Mouse (Mus musculus) kidney, postnatal 0 days (tissue): ENCODE measurements around the gene Foxn1. TPM values are rescaled to one million over a fixed set of nuclear protein-coding genes. Genes with fewer than 3 reads are reported as not detected.

Experiments used
- ATAC-seq: fragments of 200-750 bp; cut with Nextera tagmentation; replicated peaks from 2 replicates; pipeline ENCODE4 v1.8.0; 2017; ENCODE audit warnings: low read depth, moderate number of reproducible peaks, moderate TSS enrichment, moderate library complexity; ENCODE audit not compliant: low FRiP score
- DNase-seq: peaks from one replicate; pipeline ENCODE4 v3.0.0-alpha.2; 2016; ENCODE audit warnings: low spot score
- H3K27ac ChIP-seq: fragments of 300-500 bp; sonication (generic); 2 replicates; pipeline ENCODE4 v1.5.1; 2014; ENCODE audit warnings: mild to moderate bottlenecking
- H3K27me3 ChIP-seq: fragments of 300-500 bp; sonication (generic); 2 replicates; pipeline ENCODE4 v1.6.1; 2014; ENCODE audit warnings: low read length, mixed read lengths; ENCODE audit not compliant: insufficient read depth
- H3K36me3 ChIP-seq: fragments of 300-500 bp; sonication (generic); 2 replicates; pipeline ENCODE4 v1.6.1; 2014; ENCODE audit warnings: low read length, mixed read lengths; ENCODE audit not compliant: insufficient read depth
- H3K4me1 ChIP-seq: fragments of 300-500 bp; sonication (generic); replicated peaks from 2 replicates; pipeline ENCODE4 v1.6.1; 2014; ENCODE audit warnings: antibody characterized with exemption, low read length, mixed read lengths; ENCODE audit not compliant: insufficient read depth
- H3K4me2 ChIP-seq: fragments of 300-500 bp; sonication (generic); 2 replicates; pipeline ENCODE4 v1.6.1; 2014; ENCODE audit warnings: mild to moderate bottlenecking, low read length, moderate library complexity, mixed read lengths
- H3K4me3 ChIP-seq: fragments of 300-500 bp; sonication (generic); replicated peaks from 2 replicates; pipeline ENCODE4 v1.5.1; 2014; ENCODE audit warnings: low read depth, low read length
- H3K9ac ChIP-seq: fragments of 300-500 bp; sonication (generic); 2 replicates; pipeline ENCODE4 v1.6.1; 2014; ENCODE audit warnings: low read depth, low read length
- H3K9me3 ChIP-seq: fragments of 300-500 bp; sonication (generic); replicated peaks from 2 replicates; pipeline ENCODE4 v1.6.1; 2016; ENCODE audit warnings: low read length, inconsistent platforms, mixed read lengths
- CTCF ChIP-seq: IDR thresholded peaks from 2 replicates; pipeline ENCODE4 v1.5.1; 2016; ENCODE audit warnings: antibody characterized with exemption, low read depth, mild to moderate bottlenecking, moderate library complexity
- WGBS: fragments of 180-500 bp; shearing (Covaris S2); extraction: QIAGEN DNeasy Blood & Tissue Kit; methylation state at CpG from one replicate; pipeline ENCODE4 v1.1.7; 2014; 5-methylcytosine and 5-hydroxymethylcytosine counted together
- polyA plus RNA-seq: library from polyadenylated mRNA; unstranded; fragments of >200 nt; fragmentation: Nextera tagmentation; extraction: Ambion mirVana; gene quantifications from 2 replicates; pipeline ENCODE4 v1.2.1, GENCODE M21; 2015

Gene Foxn1
- polyA plus RNA-seq, 1 experiment from 2014 or later: not detected

DNA sequence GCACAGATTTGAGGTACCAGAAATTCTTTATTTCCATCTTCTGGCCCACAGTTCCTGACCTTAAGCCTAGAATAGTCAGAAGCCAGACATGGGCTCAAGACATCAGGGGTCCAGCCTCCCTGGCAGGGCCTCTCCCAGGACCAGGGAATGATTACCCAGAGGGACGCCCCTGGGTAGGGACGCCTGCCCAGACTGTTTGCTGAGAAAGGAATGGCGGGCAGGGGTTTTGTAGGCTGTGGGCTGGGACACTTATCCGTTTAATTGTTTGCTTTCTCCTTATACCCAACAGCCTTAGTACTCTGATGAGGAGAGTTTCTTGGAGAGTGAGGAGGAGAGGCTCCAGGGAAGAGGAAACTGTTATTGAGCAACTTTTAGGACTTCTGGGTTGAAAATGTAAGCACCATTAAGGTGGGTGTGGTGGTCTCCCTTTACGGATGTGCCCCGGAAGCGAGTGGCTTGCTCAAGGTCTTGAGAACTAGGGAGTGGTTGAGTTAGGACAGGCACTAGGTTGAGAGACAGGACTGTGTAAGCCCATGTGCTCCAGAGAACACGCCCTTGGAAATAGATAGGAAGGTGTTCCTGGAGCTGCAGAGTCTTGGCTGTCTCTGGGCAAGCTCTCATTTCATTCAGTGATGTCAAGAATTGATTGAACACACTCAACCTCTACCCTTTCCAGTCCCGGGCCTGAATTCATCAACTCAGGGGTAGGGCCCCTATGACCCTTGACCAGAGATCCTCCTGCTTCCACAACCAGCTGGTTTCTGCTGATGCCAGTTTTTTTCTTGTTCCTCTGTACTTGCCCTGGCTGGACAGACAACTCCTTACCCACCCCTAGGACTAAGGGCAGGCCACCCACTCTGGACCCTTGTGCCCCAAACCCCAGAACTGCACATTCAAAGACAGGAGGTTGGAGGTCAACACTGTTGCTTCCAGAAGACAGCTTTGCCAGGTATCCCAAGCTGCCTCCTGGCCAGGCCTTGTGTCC, 22.2 kb upstream of the Foxn1 start:
- no peaks in the 10 kb centered on the region for H3K27me3 ChIP-seq
- TF ChIP-seq CTCF: no peak
- H3K4me3 ChIP-seq: no peak overlapping the region
- no peak overlapping the region for H3K9ac ChIP-seq
- no peaks in the 10 kb centered on the region for H3K9me3 ChIP-seq
- H3K27ac ChIP-seq: no peak overlapping the region
- H3K36me3 ChIP-seq: no peaks in the 10 kb centered on the region
- ATAC-seq (peak; percentile 45; the same call in 1 of the 2 replicates), DNase-seq (no peak)
- WGBS: 70% methylated on average over 9 of the region's 9 CpGs
- no peaks in the 10 kb centered on the region for H3K4me1 ChIP-seq
- no peak overlapping the region for H3K4me2 ChIP-seq

DNA sequence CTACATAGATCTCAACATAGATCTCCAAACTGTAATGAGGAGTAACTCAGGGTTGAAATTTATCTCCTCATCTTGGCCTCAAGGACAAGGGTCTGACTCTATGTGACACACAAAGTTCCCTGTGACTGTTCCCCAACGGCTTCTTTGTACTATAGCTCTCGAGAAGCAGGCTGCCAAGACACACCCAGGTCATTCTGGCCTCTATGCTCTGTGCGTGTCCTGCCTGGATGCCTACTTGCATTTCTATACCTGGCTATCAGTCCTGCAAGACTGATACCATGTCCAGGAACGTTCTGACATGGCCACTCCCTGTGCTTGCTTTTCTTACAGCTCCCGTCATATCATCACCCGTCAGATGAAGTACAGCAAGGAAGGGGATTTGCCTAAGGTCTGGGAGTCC, 15.7 kb upstream of the Foxn1 start:
- no peaks in the 10 kb centered on the region for H3K9me3 ChIP-seq
- 76% methylated on average over 6 of the region's 6 CpGs for WGBS
- H3K4me1 ChIP-seq: no peaks in the 10 kb centered on the region

DNA sequence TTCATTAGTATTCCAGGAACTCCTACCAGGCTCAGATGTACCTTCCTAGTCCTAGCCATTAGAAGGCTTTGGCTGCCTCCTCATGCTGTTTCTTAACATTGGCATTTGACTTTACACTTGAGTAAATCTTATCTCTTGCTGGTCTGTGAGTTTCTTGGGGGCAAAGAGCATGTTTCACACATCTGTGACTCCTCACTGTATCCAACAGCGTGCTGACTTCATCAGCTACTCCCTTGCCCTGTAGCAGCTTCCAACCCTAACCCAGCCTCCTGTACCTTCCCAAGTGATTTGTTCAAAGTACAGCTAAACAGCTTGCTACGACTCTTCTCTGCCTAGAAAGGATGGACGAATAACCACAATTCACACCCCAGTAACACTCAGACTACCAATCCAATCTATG, 15.1 kb upstream of the Foxn1 start:
- H3K27ac ChIP-seq: no peak overlapping the region

More for the DNA sequence above, 15.7 kb upstream of the Foxn1 start:
- H3K27me3 ChIP-seq: no peaks in the 10 kb centered on the region
- TF ChIP-seq CTCF: no peak
- H3K9ac ChIP-seq: no peak overlapping the region
- DNase-seq (no peak), ATAC-seq (no peak)
- H3K36me3 ChIP-seq: no peaks in the 10 kb centered on the region
- H3K4me2 ChIP-seq: no peak overlapping the region
- H3K4me3 ChIP-seq: no peak overlapping the region
- H3K27ac ChIP-seq: no peak overlapping the region

DNA sequence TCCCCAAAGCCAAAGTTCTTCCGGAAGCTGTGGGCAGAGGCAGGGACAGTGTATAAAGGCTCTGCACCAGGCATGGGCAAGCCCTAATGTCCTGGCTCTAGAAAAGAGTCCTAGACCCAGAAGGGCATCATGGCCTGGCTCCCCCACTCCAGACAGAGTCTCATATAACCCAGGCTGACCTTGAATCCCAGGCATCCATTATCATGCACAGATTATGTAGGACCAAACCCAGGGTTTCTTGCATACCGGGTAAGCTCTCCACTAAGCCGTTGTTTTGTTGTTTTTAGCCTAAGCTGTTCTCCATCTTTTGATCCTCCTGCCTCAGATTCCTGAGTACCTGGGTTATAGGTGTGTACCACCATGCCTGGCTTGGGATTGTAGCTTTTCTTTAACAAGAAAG, 14.6 kb upstream of the Foxn1 start:
- WGBS: 62% methylated on average over 3 of the region's 3 CpGs
- no peak for TF ChIP-seq CTCF
- no peak overlapping the region for H3K27ac ChIP-seq

More for the DNA sequence above, 15.1 kb upstream of the Foxn1 start:
- H3K9ac ChIP-seq: no peak overlapping the region
- no peaks in the 10 kb centered on the region for H3K36me3 ChIP-seq
- 53% methylated on average over 3 of the region's 3 CpGs for WGBS
- no peak for TF ChIP-seq CTCF
- H3K4me1 ChIP-seq: no peaks in the 10 kb centered on the region
- no peak overlapping the region for H3K4me3 ChIP-seq
- peak; percentile 67; the same call in 1 of the 2 replicates for ATAC-seq
- H3K4me2 ChIP-seq: no peak overlapping the region
- no peaks in the 10 kb centered on the region for H3K9me3 ChIP-seq
- H3K27me3 ChIP-seq: no peaks in the 10 kb centered on the region
- no peak for DNase-seq

DNA sequence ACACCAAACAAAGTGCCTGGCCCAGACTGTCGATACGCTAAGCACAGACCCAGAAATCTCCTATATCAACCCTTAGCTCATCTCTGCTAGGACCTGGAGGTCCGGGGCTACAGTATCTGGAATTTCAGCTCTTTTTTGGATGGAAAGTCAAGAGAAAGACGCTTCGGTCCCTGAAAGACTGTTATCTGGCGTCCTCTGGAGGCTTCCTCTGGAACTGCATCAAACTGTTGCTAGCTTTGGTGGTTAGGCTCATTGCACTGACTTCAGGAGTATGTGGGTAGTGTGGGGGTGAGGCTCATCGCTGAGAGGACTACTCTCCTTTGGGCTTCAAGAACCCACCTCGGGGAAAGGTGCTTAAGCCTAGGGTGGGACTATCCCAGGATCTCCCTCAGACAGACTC, 13.3 kb upstream of the Foxn1 start:
- no peak overlapping the region for H3K4me2 ChIP-seq
- 10% methylated on average over 8 of the region's 8 CpGs for WGBS
- H3K27me3 ChIP-seq: no peaks in the 10 kb centered on the region
- no peak overlapping the region for H3K4me3 ChIP-seq
- no peaks in the 10 kb centered on the region for H3K36me3 ChIP-seq
- DNase-seq (peak; percentile 87), ATAC-seq (no peak)
- no peaks in the 10 kb centered on the region for H3K4me1 ChIP-seq
- TF ChIP-seq CTCF: peak; percentile 97
- H3K9me3 ChIP-seq: no peaks in the 10 kb centered on the region
- no peak overlapping the region for H3K9ac ChIP-seq
- H3K27ac ChIP-seq: no peak overlapping the region

More for the DNA sequence above, 14.6 kb upstream of the Foxn1 start:
- Histone ChIP-seq H3K9me3 (no peaks in the 10 kb centered on the region), H3K9ac (0 out of 2 replicates have a peak overlapping the region, but pooled peaks have one; percentile 13), H3K4me2 (no peak overlapping the region), H3K36me3 (no peaks in the 10 kb centered on the region), H3K4me1 (no peaks in the 10 kb centered on the region), H3K4me3 (no peak overlapping the region), H3K27me3 (no peaks in the 10 kb centered on the region)
- ATAC-seq (no peak), DNase-seq (no peak)

DNA sequence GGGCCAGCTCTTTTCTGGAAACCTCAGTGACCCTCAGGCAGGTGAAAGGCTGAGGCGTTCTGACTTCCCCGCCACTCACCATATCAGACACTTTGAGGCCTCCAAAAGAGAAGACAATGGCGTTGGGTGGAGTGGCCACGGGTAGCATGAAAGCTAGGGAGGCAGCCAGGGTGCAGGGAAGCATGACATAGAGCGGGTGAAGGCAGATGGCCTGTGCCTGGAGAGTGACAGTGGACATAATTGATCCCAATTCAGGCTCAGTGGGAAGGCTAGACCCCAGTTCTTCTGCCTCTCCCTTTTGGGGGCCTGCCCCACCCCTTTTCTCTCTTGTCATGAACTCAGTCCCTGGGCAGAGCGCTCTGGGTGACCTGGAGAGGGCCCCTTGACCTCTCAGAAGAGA, 11.9 kb upstream of the Foxn1 start:
- 59% methylated on average over 6 of the region's 6 CpGs for WGBS

More for the DNA sequence above, 11.9 kb upstream of the Foxn1 start:
- no peaks in the 10 kb centered on the region for H3K36me3 ChIP-seq
- H3K4me2 ChIP-seq: no peak overlapping the region
- no peaks in the 10 kb centered on the region for H3K9me3 ChIP-seq
- no peak overlapping the region for H3K4me3 ChIP-seq
- no peak for ATAC-seq
- TF ChIP-seq CTCF: no peak
- no peak overlapping the region for H3K27ac ChIP-seq
- no peaks in the 10 kb centered on the region for H3K27me3 ChIP-seq
- H3K4me1 ChIP-seq: no peaks in the 10 kb centered on the region
- no peak for DNase-seq
- no peak overlapping the region for H3K9ac ChIP-seq
